Mouse (Mus musculus) bone marrow, adult 2 months (tissue): ENCODE data around the gene Cep83.

ENCODE experiments used
- CTCF ChIP-seq: fragments of 200-500 bp; IDR thresholded peaks from 2 replicates; pipeline ENCODE4 v1.5.1; 2011; ENCODE audit warnings: low read length, control low read depth; ENCODE audit not compliant: control insufficient read depth, insufficient read depth
- POLR2A ChIP-seq: fragments of 200-500 bp; IDR thresholded peaks from 2 replicates; pipeline ENCODE4 v1.6.1; 2011; ENCODE audit warnings: low read depth, mild to moderate bottlenecking, control low read depth, low read length, borderline replicate concordance; ENCODE audit not compliant: control insufficient read depth

- no peak for TF ChIP-seq POLR2A
- no peak for TF ChIP-seq CTCF
These were observed 31.8 kb downstream of the Cep83 start for GRCm38 (mm10) chr10:94720300-94720699.
